Mouse (Mus musculus) forebrain, embryonic 14.5 days (tissue): ENCODE results near the gene Styx. TPM values are rescaled to one million over a fixed set of nuclear protein-coding genes. Genes with fewer than 3 reads are reported as not detected.

ENCODE experiments used
- ATAC-seq: fragments of 200-750 bp; cut with Nextera tagmentation; 2 replicates; pipeline ENCODE4 v1.8.0; 2017; ENCODE audit warnings: mild to moderate bottlenecking, moderate library complexity
- DNase-seq: peaks from one replicate; pipeline ENCODE4 v3.0.0-alpha.2; 2015; ENCODE audit warnings: low spot score
- H3K27ac ChIP-seq: fragments of 300-500 bp; sonication (generic); 2 replicates; pipeline ENCODE4 v1.5.1; 2014; ENCODE audit warnings: low read depth, mild to moderate bottlenecking, control low read depth, low read length, moderate library complexity
- H3K27me3 ChIP-seq: fragments of 300-500 bp; sonication (generic); replicated peaks from 2 replicates; pipeline ENCODE4 v1.6.1; 2014; ENCODE audit warnings: low read length, control low read depth, mixed read lengths; ENCODE audit not compliant: control insufficient read depth, insufficient read depth
- H3K36me3 ChIP-seq: fragments of 300-500 bp; sonication (generic); 2 replicates; pipeline ENCODE4 v1.6.1; 2014; ENCODE audit warnings: low read length, control low read depth; ENCODE audit not compliant: control insufficient read depth, insufficient read depth
- H3K4me1 ChIP-seq: fragments of 300-500 bp; sonication (generic); 2 replicates; pipeline ENCODE4 v1.6.1; 2014; ENCODE audit warnings: antibody characterized with exemption, low read length, control low read depth; ENCODE audit not compliant: control insufficient read depth, insufficient read depth
- H3K4me2 ChIP-seq: fragments of 300-500 bp; sonication (generic); 2 replicates; pipeline ENCODE4 v1.6.1; 2014; ENCODE audit warnings: mild to moderate bottlenecking, control low read depth, low read length
- H3K4me3 ChIP-seq: fragments of 300-500 bp; sonication (generic); 2 replicates; pipeline ENCODE4 v1.5.1; 2014; ENCODE audit warnings: low read depth, low read length, control low read depth
- H3K9ac ChIP-seq: fragments of 300-500 bp; sonication (generic); 2 replicates; pipeline ENCODE4 v1.6.1; 2014; ENCODE audit warnings: mild to moderate bottlenecking, low read length, control low read depth, moderate library complexity
- H3K9me3 ChIP-seq: fragments of 300-500 bp; sonication (generic); replicated peaks from 2 replicates; pipeline ENCODE4 v1.6.1; 2016; ENCODE audit warnings: low read length, control low read depth, mixed read lengths; ENCODE audit not compliant: control insufficient read depth
- WGBS: fragments of 180-500 bp; shearing (Covaris S2); extraction: QIAGEN DNeasy Blood & Tissue Kit; methylation state at CpG from one replicate; pipeline ENCODE4 v1.1.7; 2014; 5-methylcytosine and 5-hydroxymethylcytosine counted together
- polyA plus RNA-seq: library from polyadenylated mRNA; unstranded; fragments of >200 nt; fragmentation: Nextera tagmentation; extraction: Ambion mirVana; gene quantifications from 2 replicates; pipeline ENCODE4 v1.2.1, GENCODE M21; 2014

Styx gene
- polyA plus RNA-seq, 1 experiment from 2014 or later = 57.5 TPM

DNA sequence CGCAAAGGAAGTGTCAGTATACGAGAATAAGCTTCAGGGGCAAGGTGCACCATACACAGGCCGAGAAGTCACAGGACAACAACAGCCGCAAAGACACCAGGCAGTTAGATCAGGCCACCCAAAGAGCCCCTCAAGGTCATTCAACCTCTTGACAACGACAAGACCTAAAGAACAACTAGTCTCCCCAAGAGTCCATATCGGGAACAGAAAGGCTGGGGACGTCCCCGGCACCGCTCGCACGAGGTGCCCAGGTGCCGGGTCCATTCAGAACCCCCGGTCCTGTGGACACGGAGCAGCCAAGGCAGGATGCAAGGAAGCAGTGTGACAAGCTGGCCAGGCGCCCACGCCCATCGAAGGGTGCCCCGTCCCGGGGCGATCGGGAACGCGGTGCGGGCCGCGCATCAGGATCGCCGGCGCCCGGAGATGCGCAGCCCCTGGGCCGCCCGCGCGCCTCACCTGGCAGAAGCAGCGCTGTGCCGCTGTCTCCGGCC is 32.9 kb upstream of the Styx start:
- Histone ChIP-seq H3K36me3 (no peaks in the 10 kb centered on the region), H3K9me3 (no peaks in the 10 kb centered on the region), H3K4me1 (peaks cover 10% of the 10 kb centered on the region), H3K4me3 (peak overlapping the region; percentile 90), H3K9ac (peak overlapping the region; percentile 95), H3K4me2 (peak overlapping the region; percentile 68), H3K27me3 (no peaks in the 10 kb centered on the region), H3K27ac (peak overlapping the region; percentile 87)
- peak; percentile 17 for DNase-seq
- ATAC-seq = no peak; the same call in none of the 2 replicates
- WGBS = under 1% methylated on average over 37 of the region's 38 CpGs

DNA sequence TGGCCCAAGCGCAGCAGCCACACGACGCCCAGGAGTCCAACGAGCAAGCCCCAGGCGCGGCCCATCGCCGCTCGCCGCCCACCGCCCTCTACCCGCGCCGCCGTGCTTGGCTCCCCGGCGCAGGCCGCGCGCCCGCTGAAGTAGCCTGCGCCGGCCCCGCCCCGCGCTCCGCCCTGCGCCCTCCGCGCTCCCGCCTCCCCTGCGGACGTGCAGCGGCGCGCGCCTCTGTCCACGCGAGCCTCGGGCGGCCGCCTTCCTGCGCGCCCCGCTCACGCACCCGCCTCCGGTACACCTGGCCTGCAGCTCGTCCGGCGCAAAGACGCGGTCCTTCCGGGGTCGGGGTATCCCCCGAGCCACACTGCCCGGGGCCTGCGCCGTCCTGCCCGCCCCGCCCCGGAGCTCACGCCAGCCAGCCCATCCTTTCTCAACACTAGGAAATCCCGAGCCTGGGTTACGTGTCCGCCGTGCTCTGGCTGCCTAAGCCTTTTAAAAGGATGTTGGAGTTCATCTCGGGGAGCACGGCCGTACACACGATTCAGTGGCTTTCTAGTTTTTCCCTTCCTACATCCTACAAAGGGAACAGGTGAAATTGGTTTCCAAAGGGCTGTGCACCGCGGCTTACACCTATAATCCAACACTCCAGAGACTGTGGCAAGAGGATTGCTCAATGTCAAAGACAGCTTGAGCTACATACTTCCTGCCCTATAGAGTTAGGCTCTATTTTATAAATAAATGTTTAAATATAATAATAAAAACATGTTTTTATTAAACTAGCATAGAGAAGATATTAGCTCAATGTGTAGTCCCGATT is 32.3 kb upstream of the Styx start, which contains the start of gene Ero1l:
Gene Ero1l, minus strand, starts transcription at position 346 of the 811 bp plus-strand sequence.
- peak; percentile 98 for ATAC-seq
- DNase-seq = peak; percentile 90
- no peaks in the 10 kb centered on the region for H3K36me3 ChIP-seq
- peak within 1 kb of the TSS; percentile 87 for H3K27ac ChIP-seq
- H3K9me3 ChIP-seq = no peaks in the 10 kb centered on the region
- peak within 1 kb of the TSS; percentile 95 for H3K9ac ChIP-seq
- H3K27me3 ChIP-seq = no peaks in the 10 kb centered on the region
- H3K4me3 ChIP-seq = peak within 1 kb of the TSS; percentile 90
- peaks cover 10% of the 10 kb centered on the region for H3K4me1 ChIP-seq
- 2% methylated on average over 55 of the region's 74 CpGs for WGBS
- peak within 1 kb of the TSS; percentile 68 for H3K4me2 ChIP-seq

GRCm38 (mm10) chr14:45319237-45319610 is 31.7 kb upstream of the Styx start:
- H3K4me1 ChIP-seq = peaks cover 10% of the 10 kb centered on the region
- DNase-seq = no peak
- 62% methylated on average over 3 of the region's 3 CpGs for WGBS
- no peak overlapping the region for H3K27ac ChIP-seq
- no peaks in the 10 kb centered on the region for H3K36me3 ChIP-seq
- no peak overlapping the region for H3K4me3 ChIP-seq
- H3K27me3 ChIP-seq = no peaks in the 10 kb centered on the region
- H3K9ac ChIP-seq = no peak overlapping the region
- H3K4me2 ChIP-seq = peak overlapping the region; percentile 68; the same call in 1 of the 2 replicates
- H3K9me3 ChIP-seq = no peaks in the 10 kb centered on the region
- no peak for ATAC-seq

- Histone ChIP-seq H3K27ac (no peak overlapping the region), H3K4me3 (no peak overlapping the region), H3K27me3 (no peaks in the 10 kb centered on the region), H3K4me1 (peaks cover 10% of the 10 kb centered on the region), H3K4me2 (no peak overlapping the region), H3K9ac (no peak overlapping the region), H3K36me3 (no peaks in the 10 kb centered on the region), H3K9me3 (no peaks in the 10 kb centered on the region)
- DNase-seq (no peak), ATAC-seq (no peak)
- WGBS = 81% methylated on average over 4 of the region's 4 CpGs
Observed at GRCm38 (mm10) chr14:45320111-45320510, 30.8 kb upstream of the Styx start.

DNA sequence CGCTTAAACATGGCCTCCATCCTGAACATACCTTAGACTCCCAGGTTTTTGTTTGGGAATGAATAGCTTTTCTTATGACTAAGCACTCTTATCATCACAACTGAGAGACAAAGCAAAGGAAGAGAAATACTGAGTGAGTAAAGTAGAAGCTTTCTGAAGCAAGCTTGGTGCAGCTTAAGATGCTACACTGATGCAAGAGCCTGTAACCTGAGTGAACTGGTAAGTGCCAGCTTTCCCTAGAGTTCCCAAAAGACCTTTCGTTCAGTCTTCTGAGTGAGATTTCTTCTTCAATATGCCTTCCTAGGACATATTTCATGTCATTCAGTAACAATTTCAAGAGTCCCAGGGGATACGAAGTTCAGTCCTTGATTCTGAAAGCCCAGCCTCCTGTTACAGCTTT is 29.8 kb upstream of the Styx start:
- Histone ChIP-seq H3K4me3 (no peak overlapping the region), H3K27me3 (no peaks in the 10 kb centered on the region), H3K36me3 (no peaks in the 10 kb centered on the region), H3K27ac (no peak overlapping the region), H3K4me2 (no peak overlapping the region), H3K4me1 (peaks cover 4% of the 10 kb centered on the region), H3K9me3 (no peaks in the 10 kb centered on the region), H3K9ac (no peak overlapping the region)
- ATAC-seq (no peak), DNase-seq (no peak)
- WGBS = 87% methylated on average over 3 of the region's 3 CpGs

DNA sequence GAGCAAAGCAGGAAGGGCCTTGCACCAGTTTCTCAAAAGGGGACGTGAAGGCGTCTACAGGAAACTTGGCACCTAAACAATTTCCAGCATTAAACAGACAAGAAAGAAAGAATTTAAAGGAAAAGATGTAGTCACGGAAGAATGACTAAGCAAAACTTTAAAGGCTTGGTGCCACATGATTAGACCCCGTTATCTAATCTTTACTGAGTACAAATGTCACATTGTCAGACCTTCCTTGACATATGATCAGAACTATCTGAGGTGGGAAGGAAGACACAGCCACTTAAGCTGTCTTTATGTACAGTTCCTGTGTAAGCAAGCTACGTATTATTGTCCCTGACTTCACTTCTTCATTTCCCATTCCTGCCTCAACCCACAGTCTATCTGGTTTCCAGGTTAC is 29.3 kb upstream of the Styx start:
- H3K4me2 ChIP-seq = no peak overlapping the region
- no peak overlapping the region for H3K27ac ChIP-seq
- no peak for DNase-seq
- H3K36me3 ChIP-seq = no peaks in the 10 kb centered on the region
- H3K9ac ChIP-seq = no peak overlapping the region
- H3K9me3 ChIP-seq = no peaks in the 10 kb centered on the region
- H3K4me1 ChIP-seq = peaks cover 3% of the 10 kb centered on the region; the same call in 1 of the 2 replicates
- no peak for ATAC-seq
- no peak overlapping the region for H3K4me3 ChIP-seq
- WGBS = 79% methylated on average over 5 of the region's 5 CpGs
- no peaks in the 10 kb centered on the region for H3K27me3 ChIP-seq

- no peak overlapping the region for H3K4me2 ChIP-seq
- no peak overlapping the region for H3K4me3 ChIP-seq
- 85% methylated on average over 2 of the region's 2 CpGs for WGBS
- H3K9ac ChIP-seq = no peak overlapping the region
- no peaks in the 10 kb centered on the region for H3K36me3 ChIP-seq
- ATAC-seq = no peak
- H3K27me3 ChIP-seq = no peaks in the 10 kb centered on the region
- H3K9me3 ChIP-seq = no peaks in the 10 kb centered on the region
- H3K27ac ChIP-seq = no peak overlapping the region
- no peaks in the 10 kb centered on the region; the same call in 1 of the 2 replicates for H3K4me1 ChIP-seq
- no peak for DNase-seq
Observed at GRCm38 (mm10) chr14:45322450-45322849, 28.4 kb upstream of the Styx start.

GRCm38 (mm10) chr14:45323320-45323719 is 27.6 kb upstream of the Styx start:
- Histone ChIP-seq H3K4me3 (no peak overlapping the region), H3K4me1 (no peaks in the 10 kb centered on the region), H3K27me3 (no peaks in the 10 kb centered on the region), H3K36me3 (no peaks in the 10 kb centered on the region), H3K9me3 (no peaks in the 10 kb centered on the region), H3K4me2 (no peak overlapping the region), H3K27ac (no peak overlapping the region), H3K9ac (no peak overlapping the region)
- WGBS = 86% methylated on average over 3 of the region's 3 CpGs
- ATAC-seq (no peak), DNase-seq (no peak)

DNA sequence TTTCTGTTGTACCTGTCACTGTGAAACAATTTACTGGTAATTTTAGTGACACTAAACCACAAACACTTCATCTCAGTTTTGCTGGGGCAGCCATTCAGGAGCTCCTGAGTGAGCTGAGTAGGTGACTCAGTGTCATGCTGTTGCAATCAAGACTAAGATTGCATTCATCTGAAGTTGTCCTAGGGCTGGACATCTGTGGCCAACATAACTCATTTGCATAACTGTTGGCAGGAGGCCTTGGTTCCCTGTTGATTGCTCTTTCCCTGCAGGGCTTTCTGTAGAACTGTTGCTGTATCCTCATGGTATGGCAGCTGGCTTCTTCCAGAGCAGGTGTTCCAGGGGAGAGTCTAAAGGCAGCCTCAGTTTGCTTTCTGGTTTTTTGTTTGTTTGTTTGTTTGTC is 25.4 kb upstream of the Styx start:
- Histone ChIP-seq H3K4me2 (no peak overlapping the region), H3K9ac (no peak overlapping the region), H3K9me3 (no peaks in the 10 kb centered on the region), H3K36me3 (no peaks in the 10 kb centered on the region), H3K4me3 (no peak overlapping the region), H3K4me1 (no peaks in the 10 kb centered on the region), H3K27ac (no peak overlapping the region), H3K27me3 (no peaks in the 10 kb centered on the region)
- ATAC-seq (no peak), DNase-seq (peak; percentile 68)
